Mouse (Mus musculus) lung, postnatal 10 days (tissue): Measurements from ENCODE around the gene Gucd1.
"Not testable (repeated sequence)": the region's sequence is repeated elsewhere in the genome, so short reads cannot be mapped to it uniquely, and the experiment has no call there.

Experiments
- DNase-seq: peaks from one replicate; pipeline ENCODE4 v3.0.0; 2021

The Gucd1 gene

GRCm38 (mm10) chr10:75517758-75518143 is at the start of gene Gucd1:
Gene Gucd1, minus strand, starts transcription at chr10:75517972.
- peak; percentile 99 for DNase-seq

- DNase-seq = not testable (repeated sequence)
Observed at GRCm38 (mm10) chr10:75566765-75567164, 49.0 kb upstream of the Gucd1 start.

- no peak for DNase-seq
Observed at GRCm38 (mm10) chr10:75566321-75566720, 48.5 kb upstream of the Gucd1 start.

- DNase-seq = no peak
Observed at GRCm38 (mm10) chr10:75565906-75566305, 48.1 kb upstream of the Gucd1 start.

- DNase-seq = no peak
Observed at GRCm38 (mm10) chr10:75565436-75565835, 47.7 kb upstream of the Gucd1 start.

- DNase-seq = no peak
Observed at GRCm38 (mm10) chr10:75564687-75565265, 47.0 kb upstream of the Gucd1 start.

GRCm38 (mm10) chr10:75562596-75562995 is 44.8 kb upstream of the Gucd1 start:
- no peak for DNase-seq

- no peak for DNase-seq
Observed at GRCm38 (mm10) chr10:75561071-75561654, 43.4 kb upstream of the Gucd1 start, which contains the start of gene Ggt1. Gene Ggt1, plus strand, starts transcription at chr10:75561604.

- DNase-seq = no peak
Observed at GRCm38 (mm10) chr10:75560549-75560899, 42.8 kb upstream of the Gucd1 start.

GRCm38 (mm10) chr10:75559676-75560548 is 42.1 kb upstream of the Gucd1 start, which contains the start of gene Lrrc75b:
Gene Lrrc75b, minus strand, starts transcription at chr10:75560330.
- peak; percentile 52 for DNase-seq

- no peak for DNase-seq
Observed at GRCm38 (mm10) chr10:75559041-75559675, 41.4 kb upstream of the Gucd1 start.

GRCm38 (mm10) chr10:75558515-75558914 is 40.7 kb upstream of the Gucd1 start:
- DNase-seq = no peak

GRCm38 (mm10) chr10:75556026-75556425 is 38.3 kb upstream of the Gucd1 start:
- no peak for DNase-seq

- no peak for DNase-seq
Observed at GRCm38 (mm10) chr10:75555557-75555956, 37.8 kb upstream of the Gucd1 start.

GRCm38 (mm10) chr10:75554090-75554489 is 36.3 kb upstream of the Gucd1 start:
- DNase-seq = no peak

- DNase-seq = peak; percentile 46
Observed at GRCm38 (mm10) chr10:75552701-75553450, 35.1 kb upstream of the Gucd1 start.

GRCm38 (mm10) chr10:75552106-75552505 is 34.3 kb upstream of the Gucd1 start:
- no peak for DNase-seq

- DNase-seq = peak; percentile 63
Observed at GRCm38 (mm10) chr10:75551175-75551574, 33.4 kb upstream of the Gucd1 start.

GRCm38 (mm10) chr10:75549886-75550285 is 32.1 kb upstream of the Gucd1 start:
- no peak for DNase-seq

- no peak for DNase-seq
Observed at GRCm38 (mm10) chr10:75548486-75548885, 30.7 kb upstream of the Gucd1 start.

- no peak for DNase-seq
Observed at GRCm38 (mm10) chr10:75547901-75548300, 30.1 kb upstream of the Gucd1 start.

GRCm38 (mm10) chr10:75536123-75536522 is 18.4 kb upstream of the Gucd1 start:
- no peak for DNase-seq

- DNase-seq = peak; percentile 49
Observed at GRCm38 (mm10) chr10:75535423-75535822, 17.7 kb upstream of the Gucd1 start.
